Mouse (Mus musculus): ENCODE data around the gene Suv39h1. TPM values are rescaled to one million over a fixed set of nuclear protein-coding genes. Genes with fewer than 3 reads are reported as not detected.
"Not testable (repeated sequence)": the region's sequence is repeated elsewhere in the genome, so short reads cannot be mapped to it uniquely, and the experiment has no call there.

Suv39h1 gene
- polyA plus RNA-seq, 1 experiment from 2014 or later = 9.2 TPM

DNA sequence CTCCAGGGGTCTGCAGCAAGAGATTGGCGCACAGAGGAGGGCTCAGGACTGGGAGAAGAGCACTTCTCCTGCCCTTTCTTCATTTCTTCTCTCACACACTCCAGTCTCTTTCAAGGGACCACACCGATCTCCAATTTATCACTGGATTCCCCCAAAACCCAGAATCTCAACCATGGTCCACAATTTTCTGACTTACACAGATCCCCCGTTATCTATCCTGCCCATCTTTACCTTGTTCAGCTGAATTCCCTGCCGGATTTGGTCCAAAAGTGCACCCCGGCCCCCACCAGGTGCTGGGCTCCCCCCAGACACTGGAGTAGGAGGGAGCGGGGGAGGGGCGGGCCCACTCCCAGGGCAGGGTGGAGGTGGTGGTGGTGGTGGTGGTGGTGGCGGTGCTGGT, 11.1 kb upstream of the Suv39h1 start:
- 0 out of 2 replicates have a peak, but pooled peaks cover 4% of the 10 kb centered on the region for H3K36me3 ChIP-seq (ENCODE audit: inconsistent target)
- H3K4me3 ChIP-seq (ENCODE audit: inconsistent target) = no peak overlapping the region
- WGBS (ENCODE audit: missing documents) = 96% methylated on average over 3 of the region's 8 CpGs
- H3K79me2 ChIP-seq (ENCODE audit: inconsistent target) = peaks cover 35% of the 10 kb centered on the region
- no peak overlapping the region for H3K27ac ChIP-seq

DNA sequence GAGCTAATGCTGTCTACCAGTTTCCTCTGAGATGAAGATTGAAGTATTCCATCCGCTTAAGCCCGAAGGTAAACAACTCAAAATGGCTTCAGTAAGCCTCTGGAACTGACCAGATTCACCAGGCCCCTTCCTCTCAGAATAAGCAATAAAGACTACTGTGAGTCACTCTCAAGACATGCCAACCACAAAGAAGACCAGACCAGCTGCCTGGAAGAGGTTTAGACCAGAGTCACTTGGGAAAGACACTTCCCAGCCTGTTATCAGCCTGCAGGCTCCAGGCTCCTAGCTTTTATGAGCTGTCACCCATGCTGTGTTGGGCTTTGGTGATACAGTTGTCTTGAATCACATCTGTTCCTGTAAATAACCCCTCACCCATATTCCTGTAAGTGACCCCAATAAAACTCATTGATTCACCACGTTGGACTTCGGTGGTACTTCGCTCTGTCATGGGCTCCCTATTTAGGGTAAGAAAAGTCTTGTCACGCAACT, 10.3 kb upstream of the Suv39h1 start:
- Histone ChIP-seq H3K79me2 (ENCODE audit: inconsistent target) (peaks cover 31% of the 10 kb centered on the region), H3K36me3 (ENCODE audit: inconsistent target) (0 out of 2 replicates have a peak, but pooled peaks cover 4% of the 10 kb centered on the region), H3K4me3 (ENCODE audit: inconsistent target) (no peak overlapping the region), H3K27ac (no peak overlapping the region)
- WGBS (ENCODE audit: missing documents) = 87% methylated on average over 6 of the region's 6 CpGs

DNA sequence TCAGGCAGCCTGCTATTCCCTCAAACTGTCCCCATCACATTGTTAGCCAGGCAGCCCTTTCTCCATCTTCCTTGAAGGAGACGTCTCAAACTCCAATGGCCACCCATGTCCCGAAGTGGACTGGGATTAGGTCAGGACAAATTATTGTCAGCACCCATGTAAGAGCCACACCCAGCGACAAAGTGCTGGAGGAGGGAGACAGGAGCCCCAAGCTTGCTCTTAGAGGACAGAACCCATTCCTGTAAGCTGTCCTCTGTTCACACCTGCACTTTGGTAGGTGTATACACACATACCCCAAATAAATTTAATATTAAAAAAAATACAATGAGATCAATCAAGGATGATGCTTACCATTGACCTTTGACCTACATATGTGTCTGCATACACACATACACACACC, 544 bp upstream of the Suv39h1 start:
- 37% methylated on average over 3 of the region's 3 CpGs for WGBS (ENCODE audit: missing documents)
- Histone ChIP-seq H3K4me3 (ENCODE audit: inconsistent target) (peak overlapping the region; percentile 8; the same call in 1 of the 2 replicates), H3K36me3 (ENCODE audit: inconsistent target) (no peaks in the 10 kb centered on the region), H3K79me2 (ENCODE audit: inconsistent target) (peaks cover 33% of the 10 kb centered on the region), H3K27ac (no peak overlapping the region)

DNA sequence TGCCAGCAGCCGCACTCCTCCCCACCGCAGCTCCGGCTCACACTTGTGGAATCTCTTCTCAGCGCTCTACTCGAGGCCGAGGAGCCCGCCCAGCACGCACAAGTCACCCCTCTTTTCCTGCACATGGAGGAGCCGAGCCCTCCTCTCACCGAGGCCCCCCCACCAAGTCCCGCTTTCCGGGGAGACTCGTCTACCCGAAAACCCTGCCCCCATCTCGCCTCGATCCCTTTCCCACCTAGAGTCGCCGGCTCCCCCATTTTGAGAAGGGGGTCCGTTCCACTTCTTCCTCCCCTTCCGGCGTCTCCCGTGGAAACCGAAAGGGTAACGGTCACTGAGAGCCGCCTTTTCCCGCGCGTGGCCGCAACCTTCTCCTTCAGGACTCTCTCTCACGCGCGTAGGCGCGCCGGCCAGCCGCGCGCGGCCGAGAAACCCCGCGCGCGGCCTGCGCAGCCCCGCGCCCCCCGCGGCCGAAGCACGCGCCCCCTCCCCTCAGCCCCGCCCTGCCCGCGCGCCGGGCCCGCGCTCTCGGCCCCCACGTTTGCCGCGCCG, 605 bp downstream of the Suv39h1 start:
- WGBS (ENCODE audit: missing documents) = 18% methylated on average over 49 of the region's 64 CpGs
- H3K36me3 ChIP-seq (ENCODE audit: inconsistent target) = no peaks in the 10 kb centered on the region
- peak overlapping the region; percentile 69 for H3K4me3 ChIP-seq (ENCODE audit: inconsistent target)
- peaks cover 34% of the 10 kb centered on the region for H3K79me2 ChIP-seq (ENCODE audit: inconsistent target)
- peak overlapping the region; percentile 62 for H3K27ac ChIP-seq

DNA sequence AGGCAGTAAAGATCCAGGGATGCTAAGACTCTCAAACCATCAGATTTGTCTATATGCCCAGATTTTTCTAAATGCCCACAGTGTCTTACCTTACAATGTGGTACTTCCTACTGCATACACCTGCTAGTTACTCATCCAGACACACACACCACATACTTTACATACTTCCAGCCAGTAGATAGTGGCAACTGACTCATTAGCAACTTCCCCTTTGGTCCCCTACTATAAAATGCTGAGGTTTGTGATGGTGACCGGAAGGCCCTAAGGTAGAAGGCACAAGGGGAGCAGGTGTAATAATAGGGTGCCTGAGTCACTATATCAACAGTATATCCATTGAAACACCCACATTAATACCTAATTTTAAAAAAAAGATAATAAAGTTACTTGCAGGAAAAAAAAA, 5.4 kb downstream of the Suv39h1 start:
- no peak overlapping the region for H3K4me3 ChIP-seq (ENCODE audit: inconsistent target)
- H3K79me2 ChIP-seq (ENCODE audit: inconsistent target) = peaks cover 43% of the 10 kb centered on the region
- H3K27ac ChIP-seq = no peak overlapping the region
- H3K36me3 ChIP-seq (ENCODE audit: inconsistent target) = no peaks in the 10 kb centered on the region
- WGBS (ENCODE audit: missing documents) = no CpG with 5 or more reads among the region's 1 CpGs

DNA sequence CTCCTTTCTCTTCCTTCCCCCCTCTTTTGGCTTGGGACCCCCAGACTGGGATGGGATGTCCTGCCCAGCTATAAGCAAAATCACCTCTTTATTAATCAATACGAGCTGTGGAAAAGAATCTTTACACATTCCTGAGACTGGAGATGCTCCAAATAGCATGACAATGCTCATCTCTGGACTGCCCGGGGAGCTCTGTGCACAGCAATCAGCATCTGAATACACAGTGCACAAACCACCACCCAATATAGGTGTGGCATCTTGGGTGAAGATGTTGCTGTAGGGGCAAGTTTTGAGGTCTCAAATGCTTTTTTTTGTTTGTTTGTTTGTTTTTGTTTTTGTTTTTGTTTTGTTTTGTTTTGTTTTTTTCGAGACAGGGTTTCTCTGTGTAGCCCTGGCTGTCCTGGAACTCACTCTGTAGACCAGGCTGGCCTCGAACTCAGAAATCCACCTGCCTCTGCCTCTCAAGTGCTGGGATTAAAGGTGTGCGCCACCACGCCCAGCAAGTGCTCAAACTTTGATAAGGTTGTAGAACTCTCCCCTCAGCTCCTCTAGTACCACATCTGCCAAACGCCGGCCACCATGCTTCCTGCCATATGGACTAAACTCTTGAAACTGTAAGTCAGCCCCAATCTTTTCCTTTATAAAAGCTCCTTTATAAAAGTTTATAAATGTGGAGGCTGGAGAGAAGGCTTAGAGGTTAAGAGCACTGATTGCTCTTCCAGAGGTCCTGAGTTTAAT, 23.3 kb downstream of the Suv39h1 start:
- H3K27ac ChIP-seq; H3K79me2 ChIP-seq (ENCODE audit: inconsistent target); H3K36me3 ChIP-seq (ENCODE audit: inconsistent target); H3K4me3 ChIP-seq (ENCODE audit: inconsistent target): not testable (repeated sequence)
- WGBS (ENCODE audit: missing documents) = 97% methylated on average over 6 of the region's 8 CpGs

DNA sequence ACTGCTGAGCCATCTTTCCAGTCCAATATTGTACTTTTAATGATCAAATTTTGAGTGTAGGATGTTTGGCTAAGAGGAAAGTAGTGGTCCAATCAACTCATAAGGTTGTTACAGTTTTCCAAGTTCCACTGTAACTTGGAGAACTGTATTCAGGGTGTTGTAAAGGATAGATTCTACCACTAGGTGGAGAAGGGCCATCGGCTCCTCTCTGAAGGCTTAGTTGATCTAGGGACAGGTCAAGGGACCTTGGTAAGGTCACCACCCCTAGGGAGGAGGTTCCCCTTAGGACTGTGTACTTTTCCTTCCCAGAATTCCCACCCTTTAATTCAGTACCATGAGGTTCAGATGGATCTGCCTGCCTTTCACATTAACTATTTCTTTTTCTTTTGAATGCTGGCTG, 41.6 kb downstream of the Suv39h1 start:
- Histone ChIP-seq H3K36me3 (ENCODE audit: inconsistent target) (no peaks in the 10 kb centered on the region), H3K27ac (no peak overlapping the region), H3K79me2 (ENCODE audit: inconsistent target) (no peaks in the 10 kb centered on the region), H3K4me3 (ENCODE audit: inconsistent target) (no peak overlapping the region)
- WGBS (ENCODE audit: missing documents) = 50% methylated on average over 1 of the region's 1 CpGs

DNA sequence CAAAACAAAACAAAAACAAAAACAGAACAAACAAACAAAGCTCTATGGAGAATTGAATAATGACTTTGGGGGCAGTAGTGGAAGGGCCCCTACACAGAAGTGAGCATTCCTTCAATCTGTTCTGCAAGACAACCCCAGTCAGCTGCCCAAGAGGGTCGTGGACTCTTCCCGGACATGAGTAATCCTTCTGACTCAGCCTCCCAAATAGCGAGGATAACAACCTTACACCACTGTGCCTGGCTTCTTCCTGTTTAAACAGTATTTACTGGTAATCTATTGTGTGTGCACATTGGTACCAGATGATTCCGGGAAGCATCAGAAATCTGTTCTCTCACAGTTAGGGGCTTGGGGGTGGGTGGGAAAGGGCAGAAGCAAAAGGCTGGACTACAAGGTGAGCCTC, 47.7 kb downstream of the Suv39h1 start:
- H3K79me2 ChIP-seq (ENCODE audit: inconsistent target) = no peaks in the 10 kb centered on the region
- 59% methylated on average over 4 of the region's 4 CpGs for WGBS (ENCODE audit: missing documents)
- no peak overlapping the region for H3K27ac ChIP-seq
- no peaks in the 10 kb centered on the region for H3K36me3 ChIP-seq (ENCODE audit: inconsistent target)
- H3K4me3 ChIP-seq (ENCODE audit: inconsistent target) = no peak overlapping the region

DNA sequence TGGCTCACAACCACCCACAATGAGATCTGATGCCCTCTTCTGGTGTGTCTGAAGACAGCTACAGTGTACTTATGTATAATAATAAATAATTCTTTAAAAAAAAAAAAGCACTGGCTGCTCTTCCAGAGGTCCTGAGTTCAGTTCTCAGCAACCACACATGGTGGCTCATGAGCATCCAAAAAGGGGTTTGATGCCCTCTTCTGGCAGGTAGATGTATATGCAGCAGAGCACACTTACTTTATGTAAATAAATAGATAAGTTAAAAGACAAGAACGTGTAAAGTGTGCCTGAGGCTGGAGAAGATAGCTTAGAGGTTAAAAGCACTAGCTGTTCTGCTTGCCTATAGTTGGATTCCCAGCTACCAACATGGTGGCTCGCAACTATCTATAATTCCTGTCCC, 49.8 kb downstream of the Suv39h1 start:
- H3K27ac ChIP-seq = no peak overlapping the region
- 70% methylated on average over 2 of the region's 2 CpGs for WGBS (ENCODE audit: missing documents)
- no peaks in the 10 kb centered on the region for H3K36me3 ChIP-seq (ENCODE audit: inconsistent target)
- no peak overlapping the region for H3K4me3 ChIP-seq (ENCODE audit: inconsistent target)
- H3K79me2 ChIP-seq (ENCODE audit: inconsistent target) = no peaks in the 10 kb centered on the region

DNA sequence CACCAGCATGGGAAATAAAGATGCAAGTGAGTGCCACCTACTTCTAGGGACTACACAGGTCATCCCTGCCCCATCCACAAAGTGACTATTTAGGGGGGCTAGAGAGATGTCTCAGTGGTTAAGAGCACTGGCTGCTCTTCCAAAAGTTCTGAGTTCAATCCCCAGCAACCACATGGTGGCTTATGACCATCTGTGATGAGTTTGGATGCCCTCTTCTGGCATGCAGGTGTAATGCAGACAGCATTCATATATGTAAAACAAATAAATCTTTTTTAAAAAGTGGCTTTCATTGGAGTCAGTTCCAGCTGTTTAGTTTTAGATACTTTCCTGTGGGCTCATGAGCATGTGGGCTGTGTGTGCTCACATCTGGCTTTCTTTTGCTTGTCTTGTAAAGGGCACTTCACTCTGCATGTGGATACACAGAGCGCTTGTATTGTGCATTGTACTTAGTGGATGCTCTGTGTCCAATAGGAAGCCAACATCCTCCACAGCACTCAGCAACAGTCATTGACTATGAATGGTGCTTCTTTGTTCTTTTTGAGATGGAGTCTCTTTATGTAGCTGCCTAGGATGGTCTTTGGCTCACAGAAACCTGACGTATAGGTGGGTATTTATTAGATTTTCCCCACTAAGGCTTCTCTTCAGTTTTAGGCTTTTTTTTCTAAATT, 54.3 kb downstream of the Suv39h1 start:
- Histone ChIP-seq H3K79me2 (ENCODE audit: inconsistent target) (no peaks in the 10 kb centered on the region), H3K4me3 (ENCODE audit: inconsistent target) (no peak overlapping the region), H3K36me3 (ENCODE audit: inconsistent target) (no peaks in the 10 kb centered on the region), H3K27ac (no peak overlapping the region)
- WGBS (ENCODE audit: missing documents) = 92% methylated on average over 2 of the region's 2 CpGs

DNA sequence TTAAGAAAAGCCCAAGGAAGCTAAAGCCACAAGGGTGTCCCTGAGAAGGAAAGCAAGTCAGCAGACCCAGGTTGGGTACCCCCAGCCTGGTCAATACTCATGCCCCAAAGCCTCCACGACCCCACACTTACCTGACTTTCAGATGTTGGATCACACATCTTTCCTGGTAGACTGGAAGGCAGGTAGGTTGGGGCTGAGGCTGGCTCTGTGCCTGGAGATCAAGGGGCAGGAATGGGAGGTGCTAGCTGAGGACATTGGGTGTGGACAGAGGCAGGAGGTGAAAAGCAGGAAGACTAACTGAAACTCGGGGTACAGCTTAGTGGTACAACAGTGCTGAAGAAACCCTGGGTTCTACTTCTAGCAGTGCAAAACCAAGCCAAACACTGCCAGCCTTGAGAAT, 56.3 kb downstream of the Suv39h1 start, which contains the start of gene Glod5:
TSS of gene Glod5 (minus strand) at position 207 of the 400 bp plus-strand sequence.
- Histone ChIP-seq H3K27ac (no peak within 1 kb of the TSS), H3K4me3 (ENCODE audit: inconsistent target) (no peak within 1 kb of the TSS)
- WGBS (ENCODE audit: missing documents) = 46% methylated on average over 2 of the region's 2 CpGs

DNA sequence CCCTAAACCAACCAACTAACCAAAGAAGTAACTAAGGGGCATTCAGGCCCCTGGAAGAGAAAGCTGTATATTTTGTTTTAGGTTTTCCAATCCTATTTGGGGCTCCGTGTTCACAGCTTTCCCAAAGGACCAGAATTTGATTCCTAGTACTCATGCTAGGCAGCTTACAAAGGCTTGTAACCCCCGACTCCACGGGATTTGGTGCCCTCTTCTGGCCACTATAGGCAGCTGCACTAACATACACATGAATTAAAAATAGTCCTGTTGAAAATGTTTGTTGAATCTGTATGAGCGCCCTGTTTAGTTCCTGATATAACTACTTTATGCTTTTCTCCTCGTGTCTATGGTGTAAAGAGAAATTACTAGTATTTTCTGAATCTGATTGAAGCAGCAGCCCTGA, 57.4 kb downstream of the Suv39h1 start:
- no peak overlapping the region for H3K27ac ChIP-seq
- no peaks in the 10 kb centered on the region for H3K36me3 ChIP-seq (ENCODE audit: inconsistent target)
- H3K79me2 ChIP-seq (ENCODE audit: inconsistent target) = no peaks in the 10 kb centered on the region
- 14% methylated on average over 5 of the region's 5 CpGs for WGBS (ENCODE audit: missing documents)
- H3K4me3 ChIP-seq (ENCODE audit: inconsistent target) = no peak overlapping the region

More for the DNA sequence above, 56.3 kb downstream of the Suv39h1 start, which contains the start of gene Glod5:
- Histone ChIP-seq H3K36me3 (ENCODE audit: inconsistent target) (no peaks in the 10 kb centered on the region), H3K79me2 (ENCODE audit: inconsistent target) (no peaks in the 10 kb centered on the region)

DNA sequence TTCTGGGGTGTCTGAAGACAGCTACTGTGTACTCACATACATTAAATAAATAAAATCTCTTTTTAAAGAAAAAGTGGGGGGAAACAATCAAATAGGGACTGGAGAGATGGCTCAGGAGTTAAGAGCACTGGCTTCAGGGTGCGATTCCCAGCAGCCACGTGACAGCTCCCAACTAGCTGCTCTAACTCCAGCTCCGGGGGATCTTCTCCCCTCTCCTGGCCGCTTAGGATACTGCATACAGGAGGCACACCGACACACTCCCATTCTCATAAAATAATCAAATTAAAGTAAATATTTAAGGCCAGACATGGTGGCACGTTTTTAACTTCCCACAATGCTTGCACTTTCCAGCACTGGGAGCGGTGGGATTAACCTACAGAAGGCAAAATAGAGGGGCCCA, 58.9 kb downstream of the Suv39h1 start:
- WGBS (ENCODE audit: missing documents) = 23% methylated on average over 6 of the region's 7 CpGs
- H3K4me3 ChIP-seq (ENCODE audit: inconsistent target); H3K27ac ChIP-seq; H3K36me3 ChIP-seq (ENCODE audit: inconsistent target); H3K79me2 ChIP-seq (ENCODE audit: inconsistent target): not testable (repeated sequence)

DNA sequence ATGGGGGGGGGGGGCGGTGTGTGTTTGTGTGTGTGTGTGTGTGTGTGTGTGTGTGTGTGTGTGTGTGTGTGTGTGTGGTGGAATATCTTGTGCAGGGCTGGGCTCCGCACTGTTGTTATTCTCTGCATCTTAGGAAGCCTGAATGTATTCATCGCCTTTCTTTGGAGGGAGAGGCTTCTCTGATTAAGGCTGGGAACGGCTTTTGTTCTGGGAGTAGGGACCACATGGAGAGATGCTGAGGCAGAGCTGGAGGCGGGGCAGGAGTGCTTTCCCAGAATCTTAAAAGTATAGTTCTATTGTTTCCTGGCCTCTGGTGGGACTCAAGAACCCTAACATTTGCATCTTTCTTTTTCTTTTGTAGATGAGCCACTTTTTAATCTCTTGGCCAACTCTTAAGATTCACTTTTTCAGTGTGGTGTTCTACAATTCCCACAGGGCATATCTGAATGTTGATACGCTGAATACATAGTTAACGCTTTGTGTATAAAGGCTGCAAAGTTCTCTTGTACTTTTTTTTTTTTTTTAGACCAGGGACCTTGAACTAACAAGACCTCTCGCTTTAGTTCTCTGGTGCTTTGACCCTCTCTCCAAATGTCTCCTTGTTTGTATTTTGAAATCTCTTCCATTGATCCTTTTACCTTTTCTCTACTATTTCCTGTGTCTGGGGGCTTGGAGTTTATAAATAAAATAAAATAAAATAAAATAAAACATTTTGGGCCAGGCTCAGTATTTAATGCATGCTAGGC, 60.8 kb downstream of the Suv39h1 start:
- H3K79me2 ChIP-seq (ENCODE audit: inconsistent target) = no peaks in the 10 kb centered on the region
- no peak overlapping the region for H3K4me3 ChIP-seq (ENCODE audit: inconsistent target)
- H3K27ac ChIP-seq = no peak overlapping the region
- H3K36me3 ChIP-seq (ENCODE audit: inconsistent target) = no peaks in the 10 kb centered on the region
- 79% methylated on average over 6 of the region's 8 CpGs for WGBS (ENCODE audit: missing documents)
